Mouse (Mus musculus) heart, embryonic 11.5 days (tissue): ENCODE measurements at regions not wholly inside any gene's neighbourhood (a gene's known extent, or its start where the extent isn't known, plus 50 kb on each side); places are given as distances from the start of the nearest gene placed in this dataset.

Experiments used
- ATAC-seq: fragments of 200-750 bp; cut with Nextera tagmentation; replicated peaks from 2 replicates; pipeline ENCODE4 v1.8.0; 2017; ENCODE audit warnings: moderate library complexity; ENCODE audit not compliant: insufficient number of reproducible peaks, low FRiP score, low TSS enrichment
- H3K27ac ChIP-seq: fragments of 300-500 bp; sonication (generic); 2 replicates; pipeline ENCODE4 v1.5.1; 2014; ENCODE audit warnings: mild to moderate bottlenecking, low read depth, low read length
- H3K27me3 ChIP-seq: fragments of 300-500 bp; sonication (generic); 2 replicates; pipeline ENCODE4 v1.6.1; 2014; ENCODE audit warnings: mild to moderate bottlenecking, low read length, mixed read lengths; ENCODE audit not compliant: control insufficient read depth, insufficient read depth
- H3K36me3 ChIP-seq: fragments of 300-500 bp; sonication (generic); 2 replicates; pipeline ENCODE4 v1.6.1; 2014; ENCODE audit warnings: mild to moderate bottlenecking, low read length, moderate library complexity, mixed read lengths; ENCODE audit not compliant: control insufficient read depth, insufficient read depth
- H3K4me1 ChIP-seq: fragments of 300-500 bp; sonication (generic); 2 replicates; pipeline ENCODE4 v1.6.1; 2014; ENCODE audit warnings: low read length; ENCODE audit not compliant: control insufficient read depth, insufficient read depth
- H3K4me2 ChIP-seq: fragments of 300-500 bp; sonication (generic); 2 replicates; pipeline ENCODE4 v1.6.1; 2014; ENCODE audit warnings: mild to moderate bottlenecking, moderate library complexity
- H3K4me3 ChIP-seq: fragments of 300-500 bp; sonication (generic); 2 replicates; pipeline ENCODE4 v1.5.1; 2014; ENCODE audit warnings: low read depth, low read length
- H3K9ac ChIP-seq: fragments of 300-500 bp; sonication (generic); 2 replicates; pipeline ENCODE4 v1.6.1; 2014; ENCODE audit warnings: mild to moderate bottlenecking, low read depth, low read length, moderate library complexity
- H3K9me3 ChIP-seq: fragments of 300-500 bp; sonication (generic); replicated peaks from 2 replicates; pipeline ENCODE4 v1.6.1; 2016; ENCODE audit warnings: low read length; ENCODE audit not compliant: control insufficient read depth
- WGBS: fragments of 180-500 bp; shearing (Covaris S2); extraction: QIAGEN DNeasy Blood & Tissue Kit; methylation state at CpG from one replicate; pipeline ENCODE4 v1.1.7; 2014; ENCODE audit not compliant: insufficient replicate concordance; 5-methylcytosine and 5-hydroxymethylcytosine counted together

GRCm38 (mm10) chr3:149174689-149175390, 184.5 kb upstream of the Adgrl2 start:
- Histone ChIP-seq H3K4me3 (no peak overlapping the region), H3K9me3 (no peaks in the 10 kb centered on the region), H3K9ac (no peak overlapping the region), H3K27ac (no peak overlapping the region), H3K36me3 (no peaks in the 10 kb centered on the region), H3K27me3 (no peaks in the 10 kb centered on the region), H3K4me1 (no peaks in the 10 kb centered on the region), H3K4me2 (no peak overlapping the region)
- 54% methylated on average over 11 of the region's 11 CpGs for WGBS
- no peak for ATAC-seq

GRCm38 (mm10) chr3:149173537-149173936, 183.2 kb upstream of the Adgrl2 start:
- Histone ChIP-seq H3K36me3 (no peaks in the 10 kb centered on the region), H3K9me3 (no peaks in the 10 kb centered on the region), H3K4me2 (peak overlapping the region; percentile 22), H3K27me3 (no peaks in the 10 kb centered on the region), H3K9ac (no peak overlapping the region), H3K27ac (no peak overlapping the region), H3K4me3 (no peak overlapping the region), H3K4me1 (no peaks in the 10 kb centered on the region)
- 26% methylated on average over 10 of the region's 10 CpGs for WGBS
- no peak for ATAC-seq

- no peak for ATAC-seq
Observed at GRCm38 (mm10) chr3:149171766-149172165, 181.4 kb upstream of the Adgrl2 start.

GRCm38 (mm10) chr3:149170191-149170590, 179.8 kb upstream of the Adgrl2 start:
- no peak for ATAC-seq

More at GRCm38 (mm10) chr3:149171766-149172165, 181.4 kb upstream of the Adgrl2 start:
- Histone ChIP-seq H3K27ac (no peak overlapping the region), H3K4me1 (no peaks in the 10 kb centered on the region), H3K36me3 (no peaks in the 10 kb centered on the region), H3K9me3 (no peaks in the 10 kb centered on the region), H3K4me2 (no peak overlapping the region), H3K9ac (no peak overlapping the region), H3K27me3 (no peaks in the 10 kb centered on the region), H3K4me3 (no peak overlapping the region)
- WGBS = 78% methylated on average over 4 of the region's 4 CpGs

GRCm38 (mm10) chr3:149169442-149169841, 179.1 kb upstream of the Adgrl2 start:
- Histone ChIP-seq H3K4me2 (no peak overlapping the region), H3K27ac (no peak overlapping the region), H3K4me1 (peaks cover under 1% of the 10 kb centered on the region), H3K27me3 (no peaks in the 10 kb centered on the region), H3K36me3 (no peaks in the 10 kb centered on the region), H3K9me3 (no peaks in the 10 kb centered on the region), H3K4me3 (no peak overlapping the region), H3K9ac (no peak overlapping the region)
- WGBS = 66% methylated on average over 12 of the region's 12 CpGs
- ATAC-seq = no peak

More at GRCm38 (mm10) chr3:149170191-149170590, 179.8 kb upstream of the Adgrl2 start:
- Histone ChIP-seq H3K4me3 (no peak overlapping the region), H3K36me3 (no peaks in the 10 kb centered on the region), H3K27me3 (no peaks in the 10 kb centered on the region), H3K4me2 (no peak overlapping the region), H3K27ac (no peak overlapping the region), H3K9ac (no peak overlapping the region), H3K9me3 (no peaks in the 10 kb centered on the region), H3K4me1 (no peaks in the 10 kb centered on the region; the same call in 1 of the 2 replicates)
- WGBS = 75% methylated on average over 7 of the region's 7 CpGs

- WGBS = 74% methylated on average over 3 of the region's 3 CpGs
- H3K27ac ChIP-seq = no peak overlapping the region
- H3K27me3 ChIP-seq = no peaks in the 10 kb centered on the region
- no peaks in the 10 kb centered on the region for H3K36me3 ChIP-seq
- H3K4me1 ChIP-seq = peaks cover 4% of the 10 kb centered on the region
- H3K9me3 ChIP-seq = no peaks in the 10 kb centered on the region
- no peak overlapping the region for H3K4me2 ChIP-seq
- H3K9ac ChIP-seq = no peak overlapping the region
- no peak overlapping the region for H3K4me3 ChIP-seq
- no peak for ATAC-seq
Observed at GRCm38 (mm10) chr3:149167997-149168396, 177.6 kb upstream of the Adgrl2 start.

- Histone ChIP-seq H3K27me3 (no peaks in the 10 kb centered on the region), H3K27ac (no peak overlapping the region), H3K36me3 (no peaks in the 10 kb centered on the region), H3K9me3 (no peaks in the 10 kb centered on the region), H3K9ac (no peak overlapping the region), H3K4me2 (no peak overlapping the region), H3K4me3 (no peak overlapping the region), H3K4me1 (peaks cover 4% of the 10 kb centered on the region)
- WGBS = 86% methylated on average over 4 of the region's 4 CpGs
- no peak for ATAC-seq
Observed at GRCm38 (mm10) chr3:149164804-149165203, 174.4 kb upstream of the Adgrl2 start.

GRCm38 (mm10) chr3:149163591-149163990, 173.2 kb upstream of the Adgrl2 start:
- no peaks in the 10 kb centered on the region for H3K36me3 ChIP-seq
- no peak overlapping the region for H3K4me3 ChIP-seq
- H3K27ac ChIP-seq = no peak overlapping the region
- 52% methylated on average over 6 of the region's 6 CpGs for WGBS
- no peak for ATAC-seq
- H3K9ac ChIP-seq = no peak overlapping the region
- H3K9me3 ChIP-seq = no peaks in the 10 kb centered on the region
- H3K4me2 ChIP-seq = no peak overlapping the region
- H3K27me3 ChIP-seq = no peaks in the 10 kb centered on the region
- peaks cover 4% of the 10 kb centered on the region for H3K4me1 ChIP-seq

GRCm38 (mm10) chr3:149160833-149161232, 170.5 kb upstream of the Adgrl2 start:
- Histone ChIP-seq H3K9ac (no peak overlapping the region), H3K4me3 (no peak overlapping the region), H3K4me2 (no peak overlapping the region), H3K36me3 (no peaks in the 10 kb centered on the region), H3K27me3 (no peaks in the 10 kb centered on the region), H3K4me1 (peaks cover 4% of the 10 kb centered on the region), H3K27ac (no peak overlapping the region), H3K9me3 (no peaks in the 10 kb centered on the region)
- WGBS = 88% methylated on average over 11 of the region's 11 CpGs
- no peak for ATAC-seq
